Mouse (Mus musculus): ENCODE data around the gene B230118H07Rik.

The B230118H07Rik gene

GRCm38 (mm10) chr2:101638979-101639839 lies 10.1 kb downstream of the B230118H07Rik start:
- no peak for DNase-seq (ENCODE audit: low spot score)

- peak; percentile 98 for DNase-seq (ENCODE audit: low spot score)
Observed at GRCm38 (mm10) chr2:101628297-101629236, 20.8 kb downstream of the B230118H07Rik start.

- DNase-seq (ENCODE audit: low spot score) = no peak
Observed at GRCm38 (mm10) chr2:101627227-101627626, 22.1 kb downstream of the B230118H07Rik start.

GRCm38 (mm10) chr2:101624526-101624925 lies 24.8 kb downstream of the B230118H07Rik start, which contains the start of gene Rag2:
Rag2 (plus strand) TSS chr2:101624718.
- no peak for DNase-seq (ENCODE audit: low spot score)

- DNase-seq (ENCODE audit: low spot score) = no peak
Observed at GRCm38 (mm10) chr2:101624011-101624410, 25.3 kb downstream of the B230118H07Rik start.

GRCm38 (mm10) chr2:101623042-101623441 lies 26.3 kb downstream of the B230118H07Rik start:
- no peak for DNase-seq (ENCODE audit: low spot score)

- DNase-seq (ENCODE audit: low spot score) = no peak
Observed at GRCm38 (mm10) chr2:101621611-101622010, 27.7 kb downstream of the B230118H07Rik start.

- no peak for DNase-seq (ENCODE audit: low spot score)
Observed at GRCm38 (mm10) chr2:101620899-101621298, 28.4 kb downstream of the B230118H07Rik start.

GRCm38 (mm10) chr2:101618373-101618772 lies 31.0 kb downstream of the B230118H07Rik start:
- DNase-seq (ENCODE audit: low spot score) = no peak

GRCm38 (mm10) chr2:101615464-101616305 lies 33.6 kb downstream of the B230118H07Rik start:
- DNase-seq (ENCODE audit: low spot score) = no peak

GRCm38 (mm10) chr2:101610861-101611260 lies 38.5 kb downstream of the B230118H07Rik start:
- DNase-seq (ENCODE audit: low spot score) = no peak

GRCm38 (mm10) chr2:101608232-101608894 lies 41.0 kb downstream of the B230118H07Rik start:
- DNase-seq (ENCODE audit: low spot score) = peak; percentile 72

- no peak for DNase-seq (ENCODE audit: low spot score)
Observed at GRCm38 (mm10) chr2:101603099-101603498, 46.2 kb downstream of the B230118H07Rik start.

GRCm38 (mm10) chr2:101600703-101601102 lies 48.6 kb downstream of the B230118H07Rik start:
- no peak for DNase-seq (ENCODE audit: low spot score)

- peak; percentile 49 for DNase-seq (ENCODE audit: low spot score)
Observed at GRCm38 (mm10) chr2:101598190-101599181, 50.8 kb downstream of the B230118H07Rik start.

- DNase-seq (ENCODE audit: low spot score) = peak; percentile 54
Observed at GRCm38 (mm10) chr2:101597186-101597585, 52.1 kb downstream of the B230118H07Rik start.

GRCm38 (mm10) chr2:101594681-101595080 lies 54.7 kb downstream of the B230118H07Rik start:
- no peak for DNase-seq (ENCODE audit: low spot score)

- DNase-seq (ENCODE audit: low spot score) = no peak
Observed at GRCm38 (mm10) chr2:101592886-101593285, 56.4 kb downstream of the B230118H07Rik start.

GRCm38 (mm10) chr2:101592023-101592841 lies 57.1 kb downstream of the B230118H07Rik start:
- DNase-seq (ENCODE audit: low spot score) = peak; percentile 84

All from retina, embryonic 14.5 days (tissue).